Mouse (Mus musculus) heart, postnatal 10 days (tissue): Measurements from ENCODE around the gene Tmem150a. TPM values are rescaled to one million over a fixed set of nuclear protein-coding genes. Genes with fewer than 3 reads are reported as not detected.

Source experiments
- DNase-seq, 2 experiments: peaks; one replicate each; pipeline ENCODE4 v3.0.0; 2021
- intact Hi-C: fragments of 180-260 bp; cut with DNase I; formaldehyde crosslinking; loops from one replicate; pipeline ENCODE4 v1.15.1; 2025
- total RNA-seq, 2 experiments: library from RNA; stranded (reverse); gene quantifications; 2 replicates each; pipeline ENCODE4 v1.2.3; 2021

Gene Tmem150a
- total RNA-seq, 2 experiments from 2014 or later = 13.6 to 17.1 TPM

DNA sequence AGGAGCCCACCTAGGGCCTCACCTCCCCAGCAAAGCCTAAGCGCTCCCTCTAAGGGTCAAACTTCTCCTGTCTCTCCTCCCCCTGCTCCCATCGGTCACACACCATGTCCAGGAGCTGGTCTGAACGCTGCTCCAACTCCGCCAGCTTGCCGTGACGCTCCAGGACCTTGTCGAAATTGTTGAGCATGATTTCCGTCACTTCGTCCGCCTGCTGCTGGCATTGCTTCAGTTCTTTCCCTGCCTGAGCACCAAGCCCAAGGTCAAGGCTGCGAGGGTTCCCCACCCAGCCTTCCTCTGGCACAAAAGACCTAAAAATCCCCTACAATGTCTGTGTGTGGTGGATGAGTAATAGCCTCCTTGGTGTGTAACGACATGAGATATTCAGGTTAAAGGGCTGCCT, 14.8 kb downstream of the Tmem150a start:
- peak in 1 of 2 experiments; percentile 32 for DNase-seq

DNA sequence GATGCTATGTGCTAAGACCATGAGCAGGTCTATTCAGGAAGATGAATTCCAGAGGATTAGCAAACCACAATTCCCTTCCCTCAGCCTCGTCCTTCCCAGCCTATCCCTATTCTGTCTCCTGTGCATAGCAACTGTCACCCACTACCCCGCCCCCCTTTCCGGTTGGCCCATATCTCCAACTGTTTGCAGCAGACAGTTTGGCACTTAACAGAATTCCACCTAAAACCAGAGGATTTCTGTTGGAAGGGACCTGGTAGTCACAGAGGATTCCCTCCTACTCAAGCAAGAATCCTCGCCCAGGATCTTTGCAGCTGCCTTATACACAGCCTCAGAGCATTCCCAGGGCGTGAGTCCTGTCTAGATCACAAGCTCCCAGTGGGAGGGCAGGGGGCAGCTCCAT, 15.9 kb downstream of the Tmem150a start:
- intact Hi-C loops = no loop called here
- DNase-seq = peak; percentile 58 to 68

More for the DNA sequence above, 14.8 kb downstream of the Tmem150a start:
- intact Hi-C loops = no loop called here

DNA sequence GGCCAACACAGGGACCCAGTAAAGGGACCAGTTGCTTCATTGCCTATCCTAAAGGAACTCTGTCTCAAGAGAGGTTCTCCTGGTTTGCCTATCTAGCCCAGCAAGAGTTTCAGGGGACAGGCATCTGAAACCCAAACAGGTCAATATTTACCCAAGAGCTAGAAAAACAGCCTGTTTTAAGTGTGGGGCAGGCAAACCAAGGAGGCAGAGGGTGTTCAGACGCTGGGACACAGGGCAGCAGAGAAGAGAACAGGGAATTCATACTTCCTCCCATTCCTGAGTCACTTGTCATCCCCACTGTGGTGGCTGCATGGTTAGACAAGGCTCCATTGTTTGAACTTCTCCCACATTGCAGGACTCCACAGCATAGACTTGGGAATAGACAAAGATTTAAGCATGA, 16.3 kb downstream of the Tmem150a start:
- intact Hi-C loops = no loop called here
- DNase-seq = no peak

DNA sequence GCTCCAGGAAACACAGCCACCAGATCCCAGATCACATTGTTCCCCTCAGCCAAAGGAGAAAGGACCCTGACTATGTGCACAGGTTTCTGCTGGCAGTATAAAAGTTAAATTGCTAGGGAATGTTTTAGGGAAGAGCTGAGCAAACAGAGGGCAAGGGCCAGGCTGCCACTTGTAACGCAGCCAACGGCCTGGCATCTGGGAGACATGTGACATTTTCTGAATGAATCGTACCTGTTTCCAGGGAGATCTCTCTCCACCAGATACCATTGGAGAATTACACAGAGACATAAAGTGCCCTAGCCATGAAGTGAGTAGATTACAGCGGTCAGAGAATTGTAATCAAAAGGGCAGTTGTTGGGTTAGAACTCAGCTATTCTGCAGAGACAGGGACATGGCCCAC, 17.9 kb downstream of the Tmem150a start:
- intact Hi-C loops = no loop called here

DNA sequence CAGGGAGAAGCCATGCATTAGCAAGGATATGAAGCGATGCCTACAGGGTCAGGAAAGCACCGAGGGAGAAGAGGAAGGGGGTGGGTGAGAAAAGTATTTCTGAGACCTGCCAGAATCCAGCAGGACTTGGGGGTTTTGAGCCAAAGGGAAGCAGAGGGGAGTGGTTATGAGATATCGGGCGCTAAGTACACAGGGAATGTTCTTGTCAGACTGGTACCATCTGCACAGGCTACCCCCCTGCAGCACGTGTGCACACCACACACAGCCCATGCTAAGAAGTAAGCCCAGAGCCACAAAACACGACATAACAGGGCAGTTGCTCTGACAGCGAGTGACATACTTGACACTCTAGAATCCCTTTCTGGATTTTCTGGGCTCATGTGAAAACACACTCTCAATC, 19.0 kb downstream of the Tmem150a start:
- DNase-seq = no peak
- intact Hi-C loops = no loop called here

More for the DNA sequence above, 17.9 kb downstream of the Tmem150a start:
- peak in 1 of 2 experiments; percentile 41 for DNase-seq

DNA sequence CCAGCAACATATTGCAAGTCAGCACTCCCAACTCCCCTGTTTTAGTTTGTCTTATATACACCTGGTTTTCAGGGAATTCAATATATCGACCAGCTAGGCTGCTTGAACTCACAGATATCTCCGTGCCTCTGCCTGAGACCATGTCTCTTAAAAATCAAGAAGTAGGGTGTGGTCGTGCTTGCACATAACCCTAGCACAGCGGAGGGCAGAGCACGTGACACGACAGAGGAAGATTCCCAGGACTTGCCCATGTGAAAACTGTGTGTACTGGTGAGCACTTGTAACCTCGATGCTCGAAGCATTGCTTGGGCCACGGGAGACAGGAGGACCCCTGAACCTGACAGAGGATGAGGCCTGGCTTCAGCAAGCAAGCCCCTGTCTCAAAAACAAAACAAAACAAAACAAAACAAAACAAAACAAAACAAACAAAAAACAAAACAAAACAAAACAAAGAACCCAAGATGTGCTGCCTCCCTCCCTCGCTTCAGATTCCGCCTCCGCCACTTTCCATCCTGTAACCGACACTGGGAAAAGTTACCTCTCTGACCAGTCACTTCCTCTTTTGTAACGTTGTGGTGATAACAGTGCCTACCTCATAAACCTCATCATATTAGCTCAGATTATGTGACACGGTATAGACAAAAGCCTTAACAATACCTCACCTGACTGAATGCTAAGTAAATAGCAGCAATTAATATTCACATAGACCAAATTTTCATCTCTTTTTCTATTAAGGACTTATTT, 19.7 kb downstream of the Tmem150a start:
- intact Hi-C loops = no loop called here
- no peak for DNase-seq

DNA sequence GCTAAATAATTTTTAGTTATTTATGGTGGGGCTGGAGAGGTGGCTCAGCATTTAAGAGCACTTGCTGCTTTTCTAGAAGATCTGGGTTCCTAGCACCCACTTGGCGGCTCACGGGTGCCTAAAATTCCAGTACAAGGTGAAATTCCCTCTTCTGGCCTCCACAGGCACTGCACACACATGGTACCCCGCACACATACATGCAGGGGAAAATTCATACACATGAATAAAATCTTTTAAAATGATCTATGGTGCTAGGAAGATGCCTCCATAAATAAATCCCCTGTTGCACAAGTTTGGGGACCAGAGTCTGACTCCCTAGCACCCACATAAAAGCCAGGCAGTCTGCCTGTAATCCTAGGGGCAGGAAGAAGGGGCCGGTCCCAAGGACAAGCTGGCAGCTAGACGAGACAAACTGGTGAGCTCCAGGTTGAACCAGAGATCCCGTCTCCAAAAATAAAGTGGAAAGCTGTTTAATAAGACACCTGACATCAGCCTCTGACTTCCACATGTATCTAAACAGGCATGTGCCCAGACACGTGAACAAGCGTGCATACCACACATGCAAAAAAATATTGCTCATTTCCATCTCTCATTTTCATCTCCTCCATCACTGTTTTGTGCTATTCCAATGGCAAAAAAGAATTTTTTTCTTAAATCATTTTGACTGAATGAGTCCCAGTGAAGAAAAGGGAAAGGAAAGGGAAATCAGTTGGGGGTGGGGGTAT, 23.4 kb downstream of the Tmem150a start:
- no peak for DNase-seq
- intact Hi-C loops = no loop called here

DNA sequence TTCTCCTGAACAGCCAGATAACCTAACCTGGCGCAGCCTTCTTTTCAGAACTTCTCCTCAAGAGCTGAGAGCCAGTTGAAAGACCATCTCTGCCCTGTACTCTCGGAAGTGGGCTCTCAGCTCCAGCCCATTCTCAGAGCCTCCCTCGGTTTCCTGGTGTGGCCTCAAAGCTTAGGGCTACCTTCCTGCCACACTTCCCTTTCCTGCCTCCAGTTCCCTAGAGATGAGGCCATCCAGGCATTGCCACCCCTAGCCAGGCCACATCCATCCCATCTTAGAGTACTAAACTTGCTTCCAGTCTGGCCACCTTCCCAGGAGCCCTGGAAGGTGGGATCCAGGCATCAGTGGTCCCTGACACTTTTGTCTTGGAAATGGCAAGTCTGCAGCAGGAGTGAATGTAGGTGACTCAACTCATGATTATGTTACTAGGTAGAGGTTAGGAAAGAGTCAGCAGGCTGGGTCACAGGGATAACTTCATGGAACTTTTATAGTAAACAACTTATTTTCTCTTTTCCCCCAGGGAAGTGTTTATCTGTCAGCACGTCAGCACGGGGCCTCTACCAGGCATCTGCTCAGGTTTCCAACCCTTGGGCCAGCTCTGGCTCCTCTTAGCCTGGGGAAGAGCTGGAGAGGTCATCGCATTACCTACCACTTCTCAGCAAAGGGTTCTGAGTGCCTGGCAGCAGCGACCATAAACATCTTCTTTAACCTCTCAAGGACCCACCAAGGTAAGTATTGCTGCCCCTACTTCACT, 24.3 kb downstream of the Tmem150a start:
- peak in 1 of 2 experiments; percentile 41 for DNase-seq
- intact Hi-C loops = no loop called here

DNA sequence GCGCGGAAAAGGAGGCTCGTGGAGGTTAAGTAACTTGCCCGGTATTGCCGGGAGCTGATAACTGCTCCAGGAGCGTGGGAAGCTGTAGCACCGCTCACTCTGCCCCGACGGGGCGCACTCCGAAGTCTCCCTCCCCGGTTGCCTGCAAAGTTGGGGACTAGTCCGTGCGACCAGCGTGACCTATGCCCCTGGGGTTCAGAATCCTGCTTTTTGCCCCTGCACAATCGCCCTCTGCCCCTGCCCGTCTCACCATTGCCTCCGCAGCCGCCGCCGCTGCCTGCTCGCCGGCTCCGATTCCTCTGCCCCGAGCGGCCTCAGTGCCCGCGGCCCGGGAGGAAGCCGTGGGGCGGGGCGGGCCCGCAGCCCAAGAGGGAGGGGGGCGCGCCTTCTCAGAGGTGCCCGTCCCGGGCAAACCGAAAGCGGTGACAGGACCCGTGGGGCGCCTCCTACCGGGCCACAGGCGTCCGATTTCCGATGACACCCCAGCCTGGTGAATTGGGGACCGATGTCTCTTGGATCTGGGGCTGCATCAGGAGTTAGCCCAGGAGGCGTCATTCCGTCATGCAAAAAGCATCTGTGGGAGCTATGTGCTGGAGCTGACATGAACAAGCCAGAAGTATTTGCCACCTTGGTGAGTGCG, 25.0 kb downstream of the Tmem150a start, which contains the start of gene Vamp5:
Vamp5 (minus strand) TSS at position 338 of the 640 bp plus-strand sequence.
- DNase-seq = peak; percentile 88
- intact Hi-C loops = no loop called here

DNA sequence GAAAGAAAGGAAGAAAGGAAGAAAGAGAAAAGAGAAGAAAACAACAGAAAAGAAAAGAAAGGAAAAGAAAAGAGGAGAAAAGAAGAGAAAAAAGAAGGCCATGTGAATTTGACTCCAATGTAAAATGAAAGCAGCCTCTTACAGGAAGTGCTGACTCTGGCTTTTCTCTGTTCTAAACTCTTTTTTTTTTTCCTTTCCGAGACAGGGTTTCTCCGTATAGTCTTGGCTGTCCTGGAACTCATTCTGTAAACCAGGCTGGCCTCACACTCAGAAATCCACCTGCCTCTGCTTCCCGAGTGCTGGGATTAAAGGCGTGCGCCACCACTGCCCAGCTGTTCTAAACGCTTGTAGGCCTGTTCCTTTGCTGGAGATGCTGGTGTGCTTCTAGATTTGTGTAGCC, 27.2 kb downstream of the Tmem150a start:
- intact Hi-C loops = no loop called here
- no peak for DNase-seq

DNA sequence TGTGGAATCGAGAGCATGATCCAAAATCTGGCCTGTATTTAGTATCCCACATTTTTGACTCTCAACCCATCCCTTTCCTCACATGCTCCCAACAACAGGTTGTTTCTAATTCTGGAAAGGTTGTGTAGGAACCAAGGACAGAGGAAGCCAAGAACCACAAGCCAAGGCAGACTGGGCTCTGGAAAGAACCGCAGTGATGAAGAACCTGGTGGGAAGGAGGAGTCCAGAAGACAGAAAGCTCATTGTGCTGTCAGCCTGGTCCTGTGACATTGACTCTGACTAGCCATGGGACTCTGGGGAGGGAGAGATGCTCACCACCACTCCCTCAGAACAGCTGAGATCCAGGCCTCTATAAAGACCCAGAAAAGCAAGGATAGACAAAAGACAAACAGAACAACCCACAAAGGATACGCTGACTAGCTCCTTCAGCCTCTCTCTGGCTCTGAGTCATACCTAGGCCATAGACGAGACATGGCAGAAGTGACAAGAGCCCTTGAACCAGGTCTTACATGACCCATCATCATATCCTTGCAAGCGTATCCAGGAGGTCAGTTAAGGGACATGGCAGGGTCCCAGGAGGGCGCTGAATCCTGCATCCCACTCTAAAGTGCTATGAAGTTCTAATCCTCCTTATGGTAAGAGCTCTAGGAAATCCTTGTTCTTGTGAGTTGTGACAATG, 28.0 kb downstream of the Tmem150a start:
- intact Hi-C loops = no loop called here

DNA sequence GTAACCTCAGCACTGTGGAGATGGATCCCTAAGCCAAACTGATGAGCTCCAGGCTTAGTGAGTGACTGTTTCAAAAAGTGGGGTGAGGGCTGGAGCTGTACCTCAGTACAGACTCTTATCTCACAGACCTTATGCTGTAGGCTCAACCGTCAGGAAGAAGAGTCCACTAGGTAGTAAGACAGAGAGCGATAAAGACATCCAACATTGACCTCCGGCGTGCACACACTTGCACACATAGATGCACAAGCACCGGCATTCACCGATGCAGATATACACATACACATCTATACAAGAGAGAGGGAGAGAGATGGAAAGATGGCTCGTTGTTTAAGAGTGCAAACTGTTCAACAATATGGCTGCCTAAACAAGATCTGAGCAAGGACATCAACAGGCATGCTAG, 28.7 kb downstream of the Tmem150a start:
- intact Hi-C loops = no loop called here
- DNase-seq = no peak

More for the DNA sequence above, 28.0 kb downstream of the Tmem150a start:
- DNase-seq = no peak

DNA sequence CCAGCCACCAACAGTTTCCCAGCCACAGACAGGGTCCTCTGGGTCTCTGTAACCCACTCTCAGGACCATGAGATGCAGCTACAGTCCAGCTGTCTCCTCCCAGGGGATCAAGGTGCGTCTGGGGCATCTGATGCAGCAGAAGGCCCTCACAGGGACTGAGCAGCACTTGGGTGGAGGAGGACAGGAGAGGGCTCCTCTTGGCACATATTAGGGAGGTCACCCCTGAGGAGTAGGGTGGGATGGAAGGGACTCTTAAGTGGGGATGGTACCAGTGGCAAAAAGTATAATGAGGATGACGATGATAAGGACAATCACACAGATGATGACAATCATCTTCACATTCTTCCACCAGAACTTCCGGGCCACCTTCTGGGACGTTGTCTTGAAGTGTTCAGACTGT, 30.0 kb downstream of the Tmem150a start:
- intact Hi-C loops = no loop called here

DNA sequence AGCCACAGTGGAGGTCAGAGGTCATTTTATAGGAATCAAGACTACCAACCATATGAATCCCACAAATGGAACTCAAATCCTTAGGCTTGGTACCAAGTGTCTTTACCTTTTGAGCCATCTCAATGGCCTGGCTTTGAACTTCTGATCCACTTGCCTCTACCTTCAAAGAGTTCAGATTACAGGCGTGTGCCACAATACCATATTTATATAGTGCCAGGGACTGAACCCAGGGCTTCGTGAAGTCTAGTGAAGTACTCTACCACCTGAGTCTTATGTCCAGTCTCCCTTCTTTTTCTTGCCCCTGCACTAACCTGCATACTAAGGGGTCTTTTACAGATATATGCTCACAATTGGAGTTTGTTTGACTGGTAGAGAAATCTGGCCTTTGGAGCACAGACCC, 31.3 kb downstream of the Tmem150a start:
- intact Hi-C loops = no loop called here

More for the DNA sequence above, 30.0 kb downstream of the Tmem150a start:
- DNase-seq = no peak

DNA sequence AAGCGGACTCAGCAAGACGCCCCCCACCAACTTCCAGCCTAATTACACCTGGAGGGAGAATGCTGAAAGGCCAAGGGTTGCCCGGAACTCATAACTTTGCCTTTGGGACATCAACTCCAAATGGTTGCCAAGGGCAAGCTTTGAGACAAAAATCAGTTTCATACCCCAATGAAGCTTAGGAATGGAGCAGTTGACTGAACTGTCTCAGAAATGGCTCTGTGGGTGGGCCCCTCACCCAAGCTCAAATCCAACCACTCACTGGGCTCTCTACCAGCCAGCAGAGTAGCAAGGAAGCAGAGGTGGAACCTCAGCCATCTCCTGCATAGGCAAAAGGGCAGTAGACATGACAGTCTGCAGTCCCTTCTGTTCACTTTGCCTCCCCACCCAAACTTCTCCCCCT, 32.6 kb downstream of the Tmem150a start:
- intact Hi-C loops = no loop called here
- no peak for DNase-seq

More for the DNA sequence above, 31.3 kb downstream of the Tmem150a start:
- no peak for DNase-seq

DNA sequence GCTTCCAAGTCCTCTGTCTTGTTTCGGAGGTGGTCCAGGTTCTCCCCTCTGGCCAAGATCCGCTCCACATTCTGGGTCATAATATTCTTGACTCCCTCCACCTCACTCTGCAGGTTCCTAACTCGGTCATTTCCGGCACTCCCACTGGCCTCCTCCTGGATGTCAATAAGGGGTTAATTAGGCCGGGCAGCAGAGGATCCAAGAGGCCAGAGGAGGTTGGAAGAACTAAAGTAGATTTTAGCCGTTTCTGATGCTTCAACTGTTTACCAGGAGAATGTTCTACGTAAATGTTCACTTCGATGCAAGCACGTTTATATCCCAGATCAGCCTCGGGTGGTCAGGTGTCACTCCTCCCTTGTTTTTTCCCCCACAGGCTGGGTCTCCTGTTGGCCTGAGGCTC, 33.0 kb downstream of the Tmem150a start:
- no peak for DNase-seq
- intact Hi-C loops = no loop called here

DNA sequence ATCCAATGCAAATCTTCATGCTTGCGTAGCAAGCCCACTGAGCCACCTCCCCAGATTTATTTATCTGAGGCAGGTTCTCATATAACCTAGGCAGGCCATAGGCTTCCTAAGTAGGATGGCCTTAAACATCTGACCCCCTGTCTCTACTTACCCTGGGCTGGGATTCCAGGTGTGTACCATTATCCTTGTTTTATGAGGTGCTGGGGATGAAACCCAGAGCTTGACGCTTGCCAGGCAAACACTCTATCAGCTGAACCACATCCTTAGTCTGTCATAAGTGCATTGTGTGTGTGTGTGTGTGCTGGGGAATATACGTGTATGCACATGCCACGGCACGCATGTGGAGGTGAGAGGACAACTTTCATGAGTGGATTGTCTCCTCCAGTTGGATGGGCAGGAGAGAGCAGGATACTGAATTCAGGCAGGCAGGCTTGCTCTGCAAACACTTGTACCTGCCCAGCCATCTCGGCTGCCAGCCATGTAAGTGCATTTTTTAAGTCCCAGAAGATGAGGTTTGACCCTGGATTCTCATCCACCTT, 33.6 kb downstream of the Tmem150a start:
- intact Hi-C loops = no loop called here

DNA sequence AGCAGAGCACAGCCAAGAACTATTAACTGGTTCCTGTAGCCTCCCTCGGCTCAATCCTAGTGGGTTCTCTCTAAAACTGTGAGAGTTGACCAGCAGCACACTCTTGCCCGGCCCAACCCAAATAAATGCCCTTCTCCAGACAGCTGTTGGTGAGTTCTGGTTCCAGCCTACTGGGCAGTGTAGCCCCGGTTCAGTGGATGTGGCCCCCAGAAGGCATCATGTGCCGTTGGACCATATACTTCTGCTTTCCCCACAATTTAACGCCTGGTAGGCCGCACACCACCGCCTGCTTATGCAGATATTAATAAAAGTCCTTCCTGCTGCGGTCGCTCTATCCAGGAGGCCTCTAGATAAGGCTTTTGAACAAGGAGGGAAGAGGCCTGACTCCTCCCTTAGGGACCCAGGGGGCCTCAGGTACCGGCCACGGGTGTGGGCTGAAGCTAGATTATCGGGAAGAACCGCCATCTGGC, 34.3 kb downstream of the Tmem150a start:
- intact Hi-C loops = no loop called here
- no peak for DNase-seq

More for the DNA sequence above, 33.6 kb downstream of the Tmem150a start:
- no peak for DNase-seq

DNA sequence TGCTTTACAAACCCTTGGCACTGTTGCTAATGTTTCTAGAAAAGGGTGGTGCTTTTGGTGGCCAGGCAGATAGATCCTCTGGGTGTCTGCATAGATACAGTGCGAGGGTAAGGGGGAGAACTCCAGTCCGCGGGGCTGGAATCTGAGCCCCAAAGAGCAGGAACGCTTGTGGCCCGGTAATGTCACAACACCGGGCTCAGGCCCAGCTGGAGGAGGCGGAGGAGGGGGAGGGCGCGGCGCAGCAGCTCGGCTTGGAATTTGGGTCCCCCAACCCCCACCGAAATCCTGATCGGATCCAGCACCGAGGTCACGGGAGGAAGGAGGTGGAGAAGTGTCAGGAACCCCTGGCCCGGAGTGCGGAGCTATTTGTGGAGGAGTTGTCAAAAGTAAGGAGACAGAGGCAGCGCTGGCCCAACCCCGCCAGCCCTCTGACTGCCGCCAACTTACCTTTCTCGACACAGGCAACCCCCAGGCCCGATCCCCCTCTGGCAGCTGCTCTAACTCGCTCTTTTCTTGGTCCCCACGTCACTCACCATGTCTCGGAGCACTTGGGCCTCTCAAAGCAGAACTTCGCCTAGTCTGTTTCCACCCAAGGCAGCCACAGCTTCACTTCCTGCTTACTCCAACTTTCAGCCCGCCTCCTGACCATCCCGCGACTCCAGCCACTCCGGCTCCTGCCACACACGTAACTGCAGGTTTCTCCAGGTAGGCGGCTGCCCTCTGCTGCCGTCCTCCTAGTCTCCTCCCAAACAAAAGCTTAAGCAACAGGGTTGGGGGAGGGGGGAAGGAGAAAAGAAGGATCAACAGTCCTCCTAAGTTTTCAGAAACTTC, 34.9 kb downstream of the Tmem150a start, which contains the start of gene Vamp8:
Vamp8 (minus strand) TSS at position 763 of the 831 bp plus-strand sequence.
- peak; percentile 94 for DNase-seq
- intact Hi-C loops = loop anchor here (5.0 kb wide), 1 partner anchor 108 kb away; no protein-coding TSS in a partner anchor
